Mouse (Mus musculus): ENCODE measurements around the gene Srsf3. TPM values are rescaled to one million over a fixed set of nuclear protein-coding genes. Genes with fewer than 3 reads are reported as not detected.
"Not testable (repeated sequence)": the region's sequence is repeated elsewhere in the genome, so short reads cannot be mapped to it uniquely, and the experiment has no call there.

Srsf3 gene
- total RNA-seq, 2 experiments from 2014 or later = 148 to 157 TPM

DNA sequence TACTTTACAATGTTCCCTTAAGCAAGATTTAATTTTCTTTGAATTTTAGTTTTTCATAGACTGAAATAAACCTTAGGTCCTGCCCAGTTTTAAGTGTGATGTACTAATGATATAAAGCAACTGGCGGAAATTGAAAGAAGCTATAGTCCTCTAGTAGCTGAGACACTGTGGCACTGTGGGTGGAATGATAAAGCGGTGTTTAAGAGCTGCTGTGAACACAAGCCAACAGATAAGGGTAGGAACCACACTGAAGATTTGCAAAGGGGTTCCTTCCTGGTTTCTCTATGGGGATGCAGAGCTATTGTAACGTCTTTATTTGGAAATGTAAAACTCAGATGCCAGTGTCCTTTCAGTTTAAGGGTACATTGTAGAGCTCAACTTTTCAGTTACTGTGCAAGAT, 9.2 kb downstream of the Srsf3 start:
- intact Hi-C loops (cut with DNase I); DNase-seq (ENCODE audit: extremely low spot score in 1 of 2, low spot score in 2 of 2): not testable (repeated sequence)

DNA sequence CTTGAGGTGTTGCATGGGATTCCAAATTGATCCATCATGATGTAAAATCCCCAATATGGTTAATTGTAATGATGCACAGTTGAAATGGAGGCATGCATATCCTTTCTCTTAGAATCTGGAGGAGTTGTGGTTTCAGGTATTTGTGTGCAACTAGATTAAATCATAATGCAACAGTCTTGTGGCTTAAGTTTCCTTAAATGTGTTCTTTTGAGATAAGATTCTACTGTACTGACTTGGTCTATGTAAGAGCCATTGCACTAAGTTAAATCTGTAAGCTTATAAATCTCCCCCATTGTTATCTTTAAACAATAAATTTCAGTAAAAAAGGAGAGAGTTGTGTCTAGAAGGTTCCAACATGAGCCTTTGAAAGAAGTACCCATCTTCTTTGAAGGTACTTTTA, 10.1 kb downstream of the Srsf3 start:
- no peak for DNase-seq (ENCODE audit: extremely low spot score in 1 of 2, low spot score in 2 of 2)
- intact Hi-C loops (cut with DNase I) = no loop called here

DNA sequence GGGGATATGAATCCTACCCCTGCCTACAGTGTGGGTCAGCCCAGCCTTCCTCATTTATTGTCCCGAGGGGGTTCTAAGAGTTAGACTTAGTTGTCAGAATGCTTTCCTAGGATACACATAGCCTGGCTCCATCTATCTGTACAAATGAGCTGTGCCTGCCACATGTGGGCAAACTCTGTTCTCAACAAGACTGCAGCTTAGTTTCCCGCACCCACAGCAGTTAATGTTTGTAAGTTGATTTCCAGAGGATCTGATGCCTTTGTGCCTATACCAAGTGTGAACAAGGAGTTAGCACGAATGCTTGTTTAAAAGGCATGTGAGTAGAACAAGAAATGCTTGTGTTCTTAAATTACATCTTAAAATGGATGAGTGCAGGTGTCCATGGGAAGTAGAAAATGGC, 11.2 kb downstream of the Srsf3 start:
- intact Hi-C loops (cut with DNase I) = no loop called here
- no peak for DNase-seq (ENCODE audit: extremely low spot score in 1 of 2, low spot score in 2 of 2)

DNA sequence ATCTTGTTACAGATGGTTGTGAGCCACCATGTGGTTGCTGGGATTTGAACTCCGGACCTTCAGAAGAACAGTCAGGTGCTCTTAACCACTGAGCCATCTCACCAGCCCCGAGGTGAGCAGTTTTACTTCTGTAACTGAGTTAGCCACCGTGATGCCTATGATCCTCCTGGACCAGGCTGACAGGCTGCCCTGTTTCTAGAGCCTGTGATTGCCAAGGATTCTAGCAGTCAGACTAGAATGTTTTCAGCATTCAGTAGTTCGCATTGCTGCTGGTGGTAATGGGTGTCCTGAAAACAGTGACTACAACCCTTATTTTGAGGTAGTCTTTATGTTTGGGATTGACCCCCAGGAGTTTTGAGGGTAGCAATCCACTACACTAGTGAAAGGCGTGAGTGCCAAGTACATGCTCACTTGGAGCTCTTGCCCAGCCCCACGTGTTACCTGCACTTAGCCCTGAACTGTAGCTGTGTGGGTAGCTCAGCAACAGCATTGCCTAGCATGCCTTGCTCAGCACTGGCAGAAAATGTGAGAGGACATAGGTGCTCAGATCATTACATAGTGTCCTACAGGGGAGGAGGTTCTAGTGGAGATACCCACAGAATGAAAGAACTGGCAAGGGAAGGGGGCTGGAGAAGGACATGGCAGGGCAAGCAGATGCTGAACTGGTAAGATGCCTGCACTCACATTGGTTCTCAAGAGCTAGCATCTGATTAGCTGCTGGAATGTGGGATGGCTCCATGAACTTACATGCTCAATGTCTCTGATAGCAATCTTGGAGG, 11.9 kb downstream of the Srsf3 start:
- intact Hi-C loops (cut with DNase I) = no loop called here
- DNase-seq (ENCODE audit: extremely low spot score in 1 of 2, low spot score in 2 of 2) = no peak

DNA sequence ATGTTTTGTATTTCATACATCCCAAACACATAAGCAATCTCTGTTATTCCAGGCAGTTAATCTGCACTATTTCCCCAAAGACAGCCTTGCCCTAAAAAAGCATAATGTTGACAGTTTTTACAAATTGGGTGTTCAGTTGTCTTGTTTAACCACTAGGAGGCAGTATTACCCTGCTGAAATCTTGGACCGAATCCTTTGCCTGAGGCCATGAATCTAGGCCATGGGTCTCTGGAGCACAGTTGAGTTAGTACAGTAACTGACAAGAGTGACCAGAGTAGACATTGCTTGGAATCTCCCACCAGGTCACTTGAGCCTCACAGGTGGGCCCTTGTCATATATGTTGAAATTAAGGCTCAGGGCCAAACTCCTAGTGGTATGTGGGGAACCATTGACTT, 12.5 kb downstream of the Srsf3 start:
- no peak for DNase-seq (ENCODE audit: extremely low spot score in 1 of 2, low spot score in 2 of 2)
- intact Hi-C loops (cut with DNase I) = no loop called here

DNA sequence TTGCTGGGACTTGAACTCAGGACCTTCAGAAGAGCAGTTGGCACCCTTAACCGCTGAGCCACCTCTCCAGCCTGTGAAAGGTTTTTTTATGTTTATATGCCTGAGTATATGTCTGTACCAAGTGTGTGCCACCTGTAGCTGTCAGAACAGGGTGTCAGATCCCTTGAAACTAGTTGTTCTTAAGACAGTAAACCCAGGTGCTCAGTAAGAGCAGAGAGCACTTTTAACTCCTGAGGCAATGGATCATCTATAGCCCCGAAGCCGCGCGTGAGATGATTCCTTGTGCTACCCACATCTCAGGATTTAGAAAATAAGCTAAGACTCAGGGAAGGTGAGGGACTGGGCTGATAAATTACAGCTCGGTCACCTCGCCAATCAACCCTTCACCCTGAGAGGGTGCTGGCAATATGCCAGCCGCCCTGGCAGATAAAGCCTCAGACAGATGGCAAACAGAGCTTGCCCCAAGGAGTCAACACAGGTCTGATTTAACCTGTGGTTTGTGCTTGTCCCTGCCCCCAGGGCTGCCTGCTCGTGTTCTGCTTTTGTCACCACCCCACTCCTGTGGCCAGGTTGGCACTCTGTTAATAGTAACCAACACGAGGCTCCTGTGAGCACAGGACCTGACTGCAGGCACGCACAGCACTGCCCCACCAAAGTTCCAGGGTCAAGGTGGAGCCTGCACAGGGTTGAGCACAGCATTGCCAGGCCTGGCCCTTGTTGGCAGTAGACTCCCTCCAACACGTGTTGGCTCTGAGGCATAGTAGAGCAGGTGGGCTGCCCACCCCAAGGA, 13.5 kb downstream of the Srsf3 start:
- intact Hi-C loops (cut with DNase I) = loop anchor here (2.0 kb wide), 1 partner anchor 125 kb away; no protein-coding TSS in a partner anchor
- DNase-seq (ENCODE audit: extremely low spot score in 1 of 2, low spot score in 2 of 2) = no peak

DNA sequence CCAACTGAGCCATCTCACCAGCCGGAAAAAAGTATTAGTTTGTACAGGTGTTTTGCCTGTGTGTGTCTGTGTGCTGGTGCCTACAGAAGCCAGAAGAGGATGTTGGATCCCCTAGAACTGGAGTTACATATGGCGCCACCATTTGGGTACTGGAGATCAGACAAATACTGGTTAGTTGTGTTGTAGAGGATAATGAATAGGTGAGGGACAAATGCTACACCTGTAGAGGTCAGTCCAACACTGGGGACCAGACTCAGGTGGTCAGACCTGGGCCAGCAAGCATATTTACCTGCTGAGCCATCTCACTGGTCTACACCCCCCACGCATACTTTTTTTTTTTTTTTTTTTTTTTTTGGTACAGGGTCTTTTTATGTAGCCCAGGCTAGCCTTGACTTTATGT, 14.4 kb downstream of the Srsf3 start:
- DNase-seq (ENCODE audit: extremely low spot score in 1 of 2, low spot score in 2 of 2) = no peak
- intact Hi-C loops (cut with DNase I) = loop anchor here (2.0 kb wide), 1 partner anchor 124 kb away; no protein-coding TSS in a partner anchor

DNA sequence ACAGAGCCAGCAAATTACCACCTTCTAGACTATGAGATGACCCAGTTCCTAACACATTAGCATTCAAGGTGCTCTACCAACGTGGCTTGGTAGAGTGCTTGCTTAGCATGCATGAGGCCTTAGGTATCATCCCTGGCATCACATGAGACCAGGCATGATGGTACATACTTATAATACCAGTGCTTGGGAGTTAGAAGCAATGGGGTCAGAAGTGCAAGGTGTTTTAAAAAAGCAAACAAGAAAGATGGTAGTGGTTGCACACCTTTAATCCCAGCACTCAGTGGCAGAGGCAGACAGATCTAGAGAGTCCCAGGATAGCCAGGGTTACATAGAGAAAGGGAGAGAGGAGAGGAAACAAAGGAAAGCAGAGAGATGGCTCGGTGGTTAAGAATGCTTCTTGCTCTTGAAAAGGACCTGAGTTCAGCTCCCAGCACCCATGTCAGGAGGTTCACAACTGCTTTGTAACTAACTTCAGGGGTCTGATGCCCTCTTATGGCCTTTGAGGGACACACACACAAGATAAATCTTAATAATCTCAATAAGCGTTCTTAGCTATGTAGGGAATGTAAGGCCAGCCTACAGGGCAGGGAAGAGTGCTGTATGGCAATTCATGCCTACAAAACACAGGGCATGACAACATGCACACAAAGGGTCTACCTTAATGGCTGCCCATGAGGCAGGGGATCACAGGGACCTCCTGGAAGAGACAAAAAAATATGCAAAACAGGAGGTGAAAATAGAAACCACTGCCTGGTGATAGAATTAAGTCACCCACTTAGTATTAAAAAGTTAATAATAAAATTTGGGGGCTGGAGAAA, 15.5 kb downstream of the Srsf3 start:
- no peak for DNase-seq (ENCODE audit: extremely low spot score in 1 of 2, low spot score in 2 of 2)
- intact Hi-C loops (cut with DNase I) = loop anchor here (2.0 kb wide), 2 partner anchors 47 to 123 kb away; no protein-coding TSS in a partner anchor

DNA sequence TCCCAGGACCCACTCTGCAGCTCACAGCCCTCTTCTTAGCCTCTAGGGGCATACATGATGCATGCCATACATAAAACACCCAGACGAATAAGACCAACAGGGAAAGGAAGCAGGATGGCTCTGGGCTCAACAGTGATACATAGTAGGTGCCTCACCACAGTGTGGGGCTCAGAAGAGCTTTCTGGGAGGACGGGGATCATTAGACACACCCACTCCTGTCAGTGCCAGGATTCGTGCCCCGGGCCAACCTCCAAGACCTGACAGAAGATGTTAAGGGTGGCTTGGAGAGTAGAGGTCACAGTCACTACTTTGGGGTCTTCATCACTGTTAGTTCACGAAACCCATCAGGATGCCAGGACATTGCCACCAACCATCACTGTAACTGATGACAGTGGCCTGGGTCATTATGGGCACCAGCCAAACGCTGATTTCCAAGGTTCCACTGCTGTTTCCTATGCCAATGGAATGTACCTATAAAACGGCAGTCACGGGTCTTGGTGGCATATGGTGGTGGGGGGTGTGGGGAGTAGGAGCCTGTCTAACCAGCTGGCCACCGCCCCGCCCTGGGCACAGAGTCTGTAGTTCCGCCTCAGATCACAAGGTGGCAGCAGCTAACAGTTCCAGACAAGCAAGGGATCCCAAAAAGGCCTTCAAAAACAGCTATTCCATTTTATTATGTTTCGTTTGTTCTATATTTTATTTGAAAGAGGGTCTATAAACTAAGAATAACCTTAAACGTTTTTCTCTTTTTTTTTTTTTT, 16.5 kb downstream of the Srsf3 start:
- intact Hi-C loops (cut with DNase I) = loop anchor here (2.0 kb wide), 1 partner anchor 46 kb away; no protein-coding TSS in a partner anchor
- DNase-seq (ENCODE audit: extremely low spot score in 1 of 2, low spot score in 2 of 2) = peak; percentile 88

DNA sequence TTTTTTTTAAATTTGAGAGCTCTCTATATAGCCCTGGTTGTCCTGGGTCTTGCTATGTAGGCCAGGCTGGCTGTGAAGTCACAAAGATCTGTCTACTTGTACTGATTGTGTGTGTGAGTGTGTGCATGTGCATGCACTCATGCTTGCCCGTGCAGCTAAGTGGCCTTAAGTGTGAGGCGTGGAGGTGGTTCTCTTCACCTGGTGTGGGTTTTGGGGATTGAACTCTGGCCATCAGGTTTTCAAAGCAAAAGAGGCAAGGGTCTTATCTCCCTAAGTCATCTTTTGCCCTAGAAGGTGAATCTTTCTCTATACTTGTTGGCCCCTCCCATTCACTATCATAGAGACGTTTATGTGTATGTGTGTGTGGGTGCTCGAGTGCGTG, 17.1 kb downstream of the Srsf3 start:
- intact Hi-C loops (cut with DNase I) = loop anchor here (2.0 kb wide), 1 partner anchor 45 kb away; no protein-coding TSS in a partner anchor
- DNase-seq (ENCODE audit: extremely low spot score in 1 of 2, low spot score in 2 of 2) = no peak

DNA sequence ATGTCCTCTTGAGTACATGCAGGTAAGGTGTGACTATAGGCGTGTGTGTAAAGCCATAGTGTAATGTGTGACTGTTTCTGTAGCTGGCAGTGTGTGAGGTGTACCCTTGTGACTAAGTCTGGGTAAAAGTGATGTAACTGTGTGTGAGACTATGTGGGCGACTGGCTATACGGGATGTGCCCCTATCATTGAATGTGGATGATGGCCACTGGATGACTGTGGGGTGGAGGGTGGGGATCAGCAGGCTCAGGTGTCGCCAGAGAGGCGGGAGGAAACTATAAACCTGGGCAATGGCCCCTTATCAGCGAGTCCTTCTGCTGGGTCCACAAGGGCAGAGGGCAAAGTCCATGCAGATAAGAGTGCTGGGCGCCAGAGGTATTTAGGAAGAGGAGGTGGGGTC, 17.5 kb downstream of the Srsf3 start:
- intact Hi-C loops (cut with DNase I) = loop anchor here (2.0 to 5.0 kb wide), 2 partner anchors 45 to 197 kb away; no protein-coding TSS in a partner anchor
- no peak for DNase-seq (ENCODE audit: extremely low spot score in 1 of 2, low spot score in 2 of 2)

DNA sequence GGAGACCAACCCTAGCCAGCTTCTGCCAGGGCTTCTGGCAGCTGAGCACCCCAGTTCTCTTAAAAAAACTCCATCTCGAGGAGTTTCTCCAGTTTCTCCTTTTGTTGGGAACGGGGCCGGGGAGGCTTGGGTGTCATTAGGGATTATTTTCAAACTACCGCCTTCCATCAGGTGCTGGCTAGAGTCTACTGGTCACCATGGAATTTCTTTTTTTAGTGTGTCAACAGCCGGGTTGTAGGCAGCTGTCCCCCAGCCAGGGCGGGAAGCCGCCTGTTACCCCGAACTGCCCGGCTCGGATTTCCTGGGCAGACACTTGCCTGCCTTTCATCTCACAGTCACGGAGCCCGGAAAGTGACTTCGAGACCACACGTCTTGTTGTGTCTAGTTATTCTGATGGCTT, 18.4 kb downstream of the Srsf3 start:
- DNase-seq (ENCODE audit: extremely low spot score in 1 of 2, low spot score in 2 of 2) = peak in 1 of 2 experiments; percentile 78
- intact Hi-C loops (cut with DNase I) = loop anchor here (5.0 kb wide), 1 partner anchor 197 kb away; no protein-coding TSS in a partner anchor

DNA sequence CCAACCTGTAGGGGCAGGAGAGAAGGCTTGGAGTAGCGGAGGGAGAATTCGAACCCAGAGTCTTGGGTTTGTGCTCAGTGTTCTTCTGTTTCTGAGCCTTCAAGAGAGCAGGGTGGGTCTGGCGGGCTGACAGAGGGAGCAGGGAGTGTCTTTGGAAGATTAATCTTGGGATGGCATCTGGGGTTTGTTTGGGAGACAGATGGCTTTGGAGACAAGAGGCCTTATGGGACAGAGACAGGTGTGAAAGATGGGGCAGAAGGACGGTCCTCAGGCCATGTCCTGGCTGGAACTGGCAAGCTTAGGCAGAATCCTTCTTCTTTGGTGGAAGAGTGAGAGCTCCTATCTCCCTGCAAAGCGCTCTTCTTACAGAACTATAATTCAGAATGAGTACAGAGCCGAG, 20.6 kb downstream of the Srsf3 start:
- intact Hi-C loops (cut with DNase I) = loop anchor here (5.0 kb wide), 1 partner anchor 194 kb away; no protein-coding TSS in a partner anchor
- DNase-seq (ENCODE audit: extremely low spot score in 1 of 2, low spot score in 2 of 2) = no peak

DNA sequence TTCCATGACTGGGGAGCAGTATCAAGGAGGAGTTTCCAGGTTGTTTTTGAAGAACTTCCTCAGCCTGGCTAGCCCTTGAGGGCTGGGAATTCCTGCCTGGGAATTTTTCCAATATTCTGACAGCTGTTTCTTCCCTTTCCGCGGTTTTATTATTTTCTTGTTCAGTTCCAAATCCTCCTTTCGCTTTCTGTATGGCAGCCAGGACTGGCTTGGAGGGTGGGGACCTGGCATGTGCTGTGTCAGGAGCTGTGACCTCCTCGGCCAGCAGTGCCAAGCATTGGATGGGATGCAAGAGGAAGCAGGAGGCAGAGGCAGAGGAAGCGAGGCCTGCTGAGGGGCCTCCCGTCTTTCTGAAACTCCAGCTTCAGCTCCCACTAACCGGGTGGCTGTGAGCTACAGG, 21.4 kb downstream of the Srsf3 start:
- intact Hi-C loops (cut with DNase I) = loop anchor here (5.0 kb wide), 1 partner anchor 193 kb away; no protein-coding TSS in a partner anchor
- peak in 1 of 2 experiments; percentile 56 for DNase-seq (ENCODE audit: extremely low spot score in 1 of 2, low spot score in 2 of 2)

DNA sequence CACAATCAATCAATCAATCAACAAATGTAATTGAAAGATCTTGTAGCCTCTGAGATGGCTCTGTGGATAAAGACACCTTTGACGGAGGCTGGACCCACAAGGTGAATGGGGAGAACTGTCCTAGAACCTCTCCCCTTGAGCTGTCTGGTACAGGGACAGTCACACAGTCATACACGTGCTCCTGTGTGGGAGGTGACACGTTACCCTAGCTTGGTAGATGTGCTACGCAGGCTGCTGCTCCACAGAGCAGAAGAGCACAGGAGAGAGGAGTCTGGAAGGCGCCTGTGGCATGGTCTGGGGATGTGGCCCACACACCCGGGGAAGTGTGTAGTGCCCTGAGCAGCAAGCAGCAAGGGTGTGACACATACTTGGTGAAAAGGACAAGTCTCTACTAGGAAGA, 22.0 kb downstream of the Srsf3 start:
- intact Hi-C loops (cut with DNase I) = loop anchor here (5.0 kb wide), 1 partner anchor 193 kb away; no protein-coding TSS in a partner anchor
- no peak for DNase-seq (ENCODE audit: extremely low spot score in 1 of 2, low spot score in 2 of 2)

DNA sequence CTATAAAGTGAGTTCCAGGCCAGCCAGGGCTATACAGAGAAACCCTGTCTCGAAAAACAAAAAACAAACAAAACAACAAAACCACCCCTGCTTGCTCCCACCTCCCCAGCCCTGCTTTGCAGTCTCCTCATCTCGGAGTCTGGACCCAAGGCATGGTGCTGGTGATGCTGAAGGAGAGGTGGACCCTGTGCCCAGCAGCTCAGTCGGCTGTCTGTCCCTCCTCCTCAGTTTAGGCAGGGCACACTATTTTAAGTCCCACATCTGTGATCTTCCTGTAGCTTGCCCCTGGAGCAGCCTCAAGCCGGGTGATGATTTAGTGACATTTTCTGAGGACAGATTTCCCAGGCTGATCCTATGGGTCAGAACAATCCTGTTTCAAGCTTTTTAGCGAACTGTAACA, 23.2 kb downstream of the Srsf3 start:
- no peak for DNase-seq (ENCODE audit: extremely low spot score in 1 of 2, low spot score in 2 of 2)
- intact Hi-C loops (cut with DNase I) = no loop called here

DNA sequence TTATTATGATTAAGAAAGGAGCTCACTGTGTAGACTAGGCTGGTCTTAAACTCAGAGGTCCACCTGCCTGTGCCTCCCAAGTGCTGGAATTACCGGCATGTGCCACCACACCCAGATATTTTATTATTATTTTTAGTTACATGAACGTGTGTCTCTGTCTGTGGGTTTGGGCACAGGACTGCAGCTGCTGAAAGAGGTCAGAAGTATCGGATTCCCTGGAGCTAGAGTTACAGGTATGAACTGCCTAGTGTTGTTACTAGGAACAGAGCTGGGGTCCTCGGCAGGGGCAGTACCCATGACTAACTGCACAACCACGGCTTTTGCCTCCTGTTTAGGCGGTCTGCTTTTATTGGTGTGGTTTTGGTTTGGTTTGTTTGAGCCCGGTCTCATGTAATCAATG, 23.8 kb downstream of the Srsf3 start:
- intact Hi-C loops (cut with DNase I) = no loop called here
- no peak for DNase-seq (ENCODE audit: extremely low spot score in 1 of 2, low spot score in 2 of 2)

DNA sequence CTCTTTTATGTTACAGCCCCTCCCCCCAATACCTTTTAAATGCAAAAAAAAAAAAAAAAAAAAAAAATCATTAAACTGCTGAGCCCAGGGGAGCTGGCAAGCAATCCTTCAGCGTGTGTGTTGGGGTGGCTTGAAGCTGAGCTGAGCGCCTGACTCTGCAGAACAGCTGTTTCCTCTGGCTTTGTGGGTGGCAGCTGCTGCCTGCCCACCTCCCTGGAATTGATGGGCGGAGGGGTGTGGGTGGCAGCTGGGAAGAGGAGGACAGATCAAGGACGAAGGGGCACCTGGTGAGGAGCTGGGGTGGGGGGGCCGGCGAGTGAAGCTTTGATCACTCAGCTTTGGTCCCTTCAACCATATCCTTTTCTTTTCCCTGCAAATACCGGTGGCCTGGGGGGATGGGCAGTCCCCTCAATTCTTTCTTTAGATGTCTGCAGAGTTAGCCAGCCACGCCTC, 24.3 kb downstream of the Srsf3 start:
- intact Hi-C loops (cut with DNase I) = no loop called here

More for the DNA sequence above, 24.3 kb downstream of the Srsf3 start:
- DNase-seq (ENCODE audit: extremely low spot score in 1 of 2, low spot score in 2 of 2) = peak in 1 of 2 experiments; percentile 52
